Mouse (Mus musculus) G1E (cell line): ENCODE data around the gene Aen.

Experiments
- CTCF ChIP-seq: IDR thresholded peaks from 2 replicates; pipeline ENCODE4 v1.5.1; 2012; ENCODE audit warnings: low read depth, low read length, inconsistent platforms, mixed read lengths
- TAL1 ChIP-seq: conservative IDR thresholded peaks from 2 replicates; pipeline ENCODE4 v1.6.1; 2012; ENCODE audit warnings: low read depth, low read length, inconsistent platforms, mixed read lengths

DNA sequence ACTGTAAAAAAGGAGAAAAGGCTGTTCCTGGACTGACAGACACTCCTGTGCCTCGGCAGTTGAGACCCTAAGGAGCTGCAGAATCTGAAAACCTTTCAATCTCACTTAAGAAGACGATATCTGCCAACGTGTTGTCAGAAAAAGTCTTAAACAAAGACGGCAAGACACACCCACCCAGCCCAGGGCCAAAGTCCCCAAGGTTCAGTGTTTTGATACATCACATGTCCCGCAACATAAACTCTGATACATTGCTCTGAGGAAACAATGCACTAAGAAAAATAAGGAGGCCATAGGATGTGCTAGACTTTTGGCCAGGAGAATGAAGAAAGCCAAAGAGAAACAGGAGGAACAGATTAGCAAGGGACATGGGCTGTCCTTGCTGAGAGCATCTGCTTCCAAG, 22.8 kb upstream of the Aen start:
- TF ChIP-seq CTCF (no peak), TAL1 (no peak)
